Mouse (Mus musculus) heart, adult 2 months (tissue): ENCODE results near the gene Arpc2. TPM values are rescaled to one million over a fixed set of nuclear protein-coding genes. Genes with fewer than 3 reads are reported as not detected.

Experiments used
- DNase-seq, 2 experiments: peaks; one replicate each; pipeline ENCODE4 v3.0.0; 2021
- H3K27ac ChIP-seq: fragments of 200-600 bp; 2 replicates; pipeline ENCODE4 v1.8.1; 2022
- H3K27me3 ChIP-seq: fragments of 200-500 bp; 2 replicates; pipeline ENCODE4 v1.6.1; 2012; ENCODE audit warnings: mild to moderate bottlenecking, low read length, inconsistent platforms, mixed read lengths; ENCODE audit not compliant: control insufficient read depth, insufficient read depth
- H3K36me3 ChIP-seq: fragments of 200-500 bp; 2 replicates; pipeline ENCODE4 v1.6.1; 2012; ENCODE audit warnings: low read length, inconsistent platforms; ENCODE audit not compliant: control insufficient read depth, insufficient read depth
- H3K4me1 ChIP-seq: fragments of 200-500 bp; 2 replicates; pipeline ENCODE4 v1.6.1; 2011; ENCODE audit warnings: low read length; ENCODE audit not compliant: control insufficient read depth, insufficient read depth
- H3K4me3 ChIP-seq: fragments of 200-600 bp; 2 replicates; pipeline ENCODE4 v1.8.1; 2022
- H3K79me2 ChIP-seq: fragments of 200-500 bp; replicated peaks from 2 replicates; pipeline ENCODE4 v1.6.1; 2012; ENCODE audit warnings: mild to moderate bottlenecking, inconsistent platforms, low read length, moderate library complexity, mixed read lengths; ENCODE audit not compliant: control insufficient read depth, insufficient read depth
- H3K9ac ChIP-seq: fragments of 200-500 bp; 2 replicates; pipeline ENCODE4 v1.6.1; 2012; ENCODE audit warnings: low read depth, mild to moderate bottlenecking, control low read depth, inconsistent platforms, low read length, mixed read lengths
- CTCF ChIP-seq: fragments of 200-600 bp; IDR thresholded peaks from 2 replicates; pipeline ENCODE4 v1.8.1; 2022; ENCODE audit warnings: antibody characterized with exemption, mild to moderate bottlenecking, moderate library complexity
- EP300 ChIP-seq: fragments of 200-500 bp; IDR thresholded peaks from 2 replicates; pipeline ENCODE4 v1.6.1; 2011; ENCODE audit warnings: low read depth, low read length, control low read depth; ENCODE audit not compliant: insufficient read depth
- POLR2A ChIP-seq: fragments of 200-500 bp; IDR thresholded peaks from 2 replicates; pipeline ENCODE4 v1.6.1; 2011; ENCODE audit warnings: mild to moderate bottlenecking, low read depth, low read length, control low read depth; ENCODE audit not compliant: insufficient read depth
- WGBS: fragments of 180-500 bp; shearing (Covaris S2); methylation state at CpG from one replicate; pipeline ENCODE4 v1.1.7; 2018; 5-methylcytosine and 5-hydroxymethylcytosine counted together
- intact Hi-C: fragments of 180-260 bp; cut with DNase I; formaldehyde crosslinking; loops from one replicate; pipeline ENCODE4 v1.15.1; 2025
- polyA plus RNA-seq: library from polyadenylated mRNA; depleted of rRNA; stranded (reverse); fragments of >200 nt; gene quantifications from 2 replicates; pipeline ENCODE4 v1.2.3, GENCODE M21; 2012
- total RNA-seq, 2 experiments: library from RNA; stranded (reverse); gene quantifications; 2 replicates each; pipeline ENCODE4 v1.2.3; 2021

Arpc2 gene
- total and polyA plus RNA-seq, 3 experiments, result 85.5 to 132 (median 130) TPM

DNA sequence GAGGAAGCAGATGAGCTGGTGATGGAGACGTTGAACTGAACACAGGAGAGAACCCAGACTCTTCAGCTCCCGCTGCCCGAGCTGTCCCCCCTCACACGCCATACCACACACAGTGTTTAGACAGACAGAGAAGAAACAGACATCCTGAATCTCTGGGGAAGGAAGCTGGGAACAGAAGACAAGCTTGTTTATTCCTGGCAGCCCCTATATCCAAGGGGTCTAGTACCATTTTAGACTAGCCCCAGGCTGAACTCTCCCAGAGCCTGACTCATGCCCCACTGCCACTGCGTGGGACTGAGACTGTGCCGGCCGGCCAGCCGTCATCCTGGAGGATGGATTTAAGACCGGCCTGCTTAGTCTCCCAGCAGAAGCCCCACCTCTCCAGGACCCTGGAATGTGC is 39.1 kb downstream of the Arpc2 start:
- Histone ChIP-seq H3K27me3 (no peaks in the 10 kb centered on the region), H3K4me3 (no peak overlapping the region), H3K9ac (no peak overlapping the region), H3K4me1 (peaks cover 2% of the 10 kb centered on the region; the same call in 1 of the 2 replicates), H3K27ac (no peak overlapping the region), H3K79me2 (no peaks in the 10 kb centered on the region), H3K36me3 (no peaks in the 10 kb centered on the region)
- no peak for DNase-seq
- WGBS, result 30% methylated on average over 9 of the region's 9 CpGs
- intact Hi-C loops, result no loop called here
- TF ChIP-seq EP300, result no peak
- no peak for TF ChIP-seq CTCF
- no peak for TF ChIP-seq POLR2A

DNA sequence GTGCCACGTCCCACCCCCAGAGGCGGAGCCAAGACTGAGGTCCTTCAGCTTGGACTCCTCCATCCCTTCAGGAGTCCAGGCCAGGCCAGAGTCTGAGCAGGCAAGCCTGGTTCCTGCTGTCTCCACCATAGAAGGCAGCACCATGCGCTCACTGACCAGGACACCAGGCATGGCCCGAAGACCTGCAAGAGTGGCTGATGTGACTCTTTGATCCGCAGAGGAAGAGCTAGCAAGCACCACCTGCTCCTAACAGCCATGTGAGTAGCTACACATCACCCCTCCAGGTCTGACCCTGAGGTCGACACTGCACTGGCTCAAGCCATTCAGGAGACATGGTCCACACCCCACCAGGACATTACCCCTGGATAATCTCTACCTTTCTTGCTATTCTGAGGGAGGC is 41.2 kb downstream of the Arpc2 start:
- peaks cover 2% of the 10 kb centered on the region; the same call in 1 of the 2 replicates for H3K4me1 ChIP-seq
- H3K4me3 ChIP-seq, result no peak overlapping the region
- H3K36me3 ChIP-seq, result no peaks in the 10 kb centered on the region
- TF ChIP-seq POLR2A, result no peak
- no peak for TF ChIP-seq CTCF
- TF ChIP-seq EP300, result no peak
- no peaks in the 10 kb centered on the region for H3K79me2 ChIP-seq
- 70% methylated on average over 6 of the region's 6 CpGs for WGBS
- H3K27ac ChIP-seq, result no peak overlapping the region
- DNase-seq, result no peak
- H3K9ac ChIP-seq, result no peak overlapping the region
- H3K27me3 ChIP-seq, result no peaks in the 10 kb centered on the region
- intact Hi-C loops, result no loop called here

DNA sequence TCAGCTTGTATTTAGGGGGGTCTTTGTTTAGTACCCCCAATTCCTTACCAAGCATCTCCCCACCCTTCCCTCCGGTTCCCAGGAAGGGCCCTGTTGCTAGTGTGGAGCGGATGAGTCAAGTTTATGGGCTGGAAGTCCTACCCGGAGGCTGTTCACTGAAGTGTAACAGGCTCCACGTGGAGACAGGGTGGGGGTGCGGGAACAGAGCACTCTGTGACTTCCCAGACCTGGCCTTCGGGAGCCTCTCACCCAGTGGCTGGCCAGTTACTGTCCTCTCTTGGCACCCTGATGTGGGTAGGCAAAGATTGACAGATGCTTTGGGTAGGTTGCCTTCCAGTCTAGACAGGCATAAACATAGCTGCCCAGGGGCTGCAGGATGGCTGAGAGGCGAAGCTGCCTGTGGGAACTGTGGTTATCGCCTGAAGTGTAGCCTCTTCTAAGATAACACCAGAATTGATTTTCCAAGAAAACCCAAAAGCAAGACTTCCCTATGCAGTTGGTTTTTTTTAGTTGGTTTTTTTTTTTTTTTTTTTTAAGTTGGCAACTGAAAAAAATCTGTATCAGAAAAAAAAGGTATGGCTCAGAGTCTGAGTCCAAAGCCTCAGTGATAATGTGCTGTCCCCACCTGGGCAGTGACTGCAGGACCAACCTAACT is 42.1 kb downstream of the Arpc2 start:
- intact Hi-C loops, result no loop called here
- 58% methylated on average over 8 of the region's 8 CpGs for WGBS
- H3K4me1 ChIP-seq, result peaks cover 2% of the 10 kb centered on the region; the same call in 1 of the 2 replicates

DNA sequence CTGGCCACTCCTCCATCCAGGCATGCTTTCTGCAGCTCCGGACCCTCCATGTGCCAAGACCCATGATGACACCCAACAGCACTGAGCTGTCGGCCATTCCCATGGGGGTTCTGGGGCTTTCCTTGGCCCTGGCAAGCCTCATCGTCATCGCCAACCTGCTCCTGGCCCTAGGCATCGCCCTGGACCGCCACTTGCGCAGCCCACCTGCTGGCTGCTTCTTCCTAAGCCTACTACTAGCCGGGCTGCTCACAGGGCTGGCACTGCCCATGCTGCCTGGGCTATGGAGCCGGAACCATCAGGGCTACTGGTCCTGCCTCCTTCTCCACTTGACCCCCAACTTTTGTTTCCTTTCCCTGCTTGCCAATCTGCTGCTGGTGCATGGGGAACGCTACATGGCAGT is 42.7 kb downstream of the Arpc2 start, which contains the start of gene Gpbar1:
Gene Gpbar1, plus strand, starts transcription at position 13 of the 400 bp plus-strand sequence.
- 90% methylated on average over 10 of the region's 10 CpGs for WGBS
- Histone ChIP-seq H3K36me3 (no peaks in the 10 kb centered on the region), H3K4me3 (no peak within 1 kb of the TSS), H3K27ac (no peak within 1 kb of the TSS), H3K4me1 (peaks cover 2% of the 10 kb centered on the region; the same call in 1 of the 2 replicates), H3K79me2 (no peaks in the 10 kb centered on the region), H3K9ac (no peak within 1 kb of the TSS), H3K27me3 (no peaks in the 10 kb centered on the region)
- DNase-seq, result no peak
- TF ChIP-seq POLR2A (no peak), CTCF (no peak), EP300 (no peak)
- intact Hi-C loops, result no loop called here

More for the DNA sequence above, 42.1 kb downstream of the Arpc2 start:
- Histone ChIP-seq H3K27me3 (no peaks in the 10 kb centered on the region), H3K27ac (no peak overlapping the region), H3K79me2 (no peaks in the 10 kb centered on the region), H3K36me3 (no peaks in the 10 kb centered on the region), H3K4me3 (no peak overlapping the region), H3K9ac (no peak overlapping the region)
- DNase-seq, result no peak
- TF ChIP-seq CTCF, result no peak
- TF ChIP-seq POLR2A, result no peak
- TF ChIP-seq EP300, result no peak

DNA sequence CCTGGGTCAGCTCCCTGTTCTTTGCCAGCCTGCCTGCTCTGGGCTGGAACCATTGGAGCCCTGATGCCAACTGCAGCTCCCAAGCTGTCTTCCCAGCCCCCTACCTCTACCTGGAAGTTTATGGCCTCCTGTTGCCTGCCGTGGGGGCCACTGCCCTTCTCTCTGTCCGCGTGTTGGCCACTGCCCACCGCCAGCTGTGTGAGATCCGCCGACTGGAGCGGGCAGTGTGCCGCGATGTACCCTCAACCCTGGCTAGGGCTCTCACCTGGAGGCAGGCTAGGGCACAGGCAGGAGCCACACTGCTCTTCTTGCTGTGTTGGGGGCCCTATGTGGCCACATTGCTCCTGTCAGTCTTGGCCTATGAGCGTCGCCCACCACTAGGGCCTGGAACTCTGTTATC is 43.1 kb downstream of the Arpc2 start:
- Histone ChIP-seq H3K4me1 (peaks cover 4% of the 10 kb centered on the region), H3K4me3 (no peak overlapping the region), H3K36me3 (no peaks in the 10 kb centered on the region), H3K9ac (no peak overlapping the region), H3K27me3 (no peaks in the 10 kb centered on the region), H3K27ac (no peak overlapping the region), H3K79me2 (no peaks in the 10 kb centered on the region)
- 90% methylated on average over 11 of the region's 11 CpGs for WGBS
- no peak for TF ChIP-seq CTCF
- no peak for TF ChIP-seq POLR2A
- no peak for TF ChIP-seq EP300
- DNase-seq, result no peak
- intact Hi-C loops, result no loop called here

DNA sequence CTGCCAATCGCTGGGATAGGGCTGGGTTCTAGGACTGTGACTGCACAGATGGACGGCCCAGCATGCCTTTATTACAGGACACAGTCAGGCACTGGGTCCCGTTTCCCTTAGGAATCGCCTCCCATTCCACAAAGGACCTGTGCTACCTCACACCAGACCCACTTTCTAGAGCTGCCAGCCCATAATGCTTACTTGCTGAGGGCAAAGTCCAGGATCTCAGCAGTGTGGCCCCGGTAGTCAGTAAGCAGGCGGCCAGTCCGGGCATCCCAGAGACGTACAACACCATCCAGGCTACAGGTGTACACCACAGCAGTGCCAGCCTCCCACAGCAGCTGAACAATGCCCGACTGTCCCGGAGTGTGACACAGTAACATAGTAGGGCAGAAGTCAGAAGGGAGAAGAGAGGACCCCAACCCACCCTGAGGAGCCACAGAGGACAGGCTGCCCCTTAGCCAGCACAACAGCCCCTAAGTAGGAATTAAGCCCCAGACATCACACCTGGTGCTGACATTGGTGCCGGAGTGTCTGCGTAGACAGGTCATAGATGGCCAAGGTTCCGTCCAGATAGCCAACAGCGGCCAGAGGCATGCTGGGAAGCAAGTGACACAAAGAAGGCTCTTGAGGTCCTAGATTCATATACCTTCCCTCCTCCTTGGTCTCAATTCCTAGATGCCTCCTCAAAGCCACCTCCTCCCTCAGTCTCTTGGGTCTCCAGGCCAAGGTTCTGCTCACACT is 44.9 kb downstream of the Arpc2 start:
- Histone ChIP-seq H3K27me3 (no peaks in the 10 kb centered on the region), H3K9ac (no peak overlapping the region), H3K4me1 (peaks cover 3% of the 10 kb centered on the region), H3K27ac (no peak overlapping the region), H3K36me3 (no peaks in the 10 kb centered on the region), H3K4me3 (no peak overlapping the region), H3K79me2 (no peaks in the 10 kb centered on the region)
- TF ChIP-seq POLR2A (no peak), CTCF (no peak), EP300 (no peak)
- no peak for DNase-seq
- WGBS, result 95% methylated on average over 14 of the region's 14 CpGs
- intact Hi-C loops, result no loop called here
